Mouse (Mus musculus) neural tube, embryonic 14.5 days (tissue): ENCODE measurements around the gene Dctn5. TPM values are rescaled to one million over a fixed set of nuclear protein-coding genes. Genes with fewer than 3 reads are reported as not detected.

Source experiments
- ATAC-seq: fragments of 200-750 bp; cut with Nextera tagmentation; 2 replicates; pipeline ENCODE4 v1.8.0; 2017; ENCODE audit warnings: low read depth, mild to moderate bottlenecking, moderate TSS enrichment, moderate library complexity
- H3K27ac ChIP-seq: fragments of 300-500 bp; sonication (generic); 2 replicates; pipeline ENCODE4 v1.5.1; 2014; ENCODE audit warnings: low read depth, mild to moderate bottlenecking, control low read depth, low read length, moderate library complexity, mixed read lengths
- H3K27me3 ChIP-seq: fragments of 300-500 bp; sonication (generic); 2 replicates; pipeline ENCODE4 v1.6.1; 2014; ENCODE audit warnings: low read length; ENCODE audit not compliant: control insufficient read depth, insufficient read depth
- H3K36me3 ChIP-seq: fragments of 300-500 bp; sonication (generic); 2 replicates; pipeline ENCODE4 v1.6.1; 2014; ENCODE audit warnings: low read length, mixed read lengths; ENCODE audit not compliant: control insufficient read depth, insufficient read depth
- H3K4me1 ChIP-seq: fragments of 300-500 bp; sonication (generic); 2 replicates; pipeline ENCODE4 v1.6.1; 2014; ENCODE audit warnings: low read length; ENCODE audit not compliant: control insufficient read depth, insufficient read depth
- H3K4me2 ChIP-seq: fragments of 300-500 bp; sonication (generic); 2 replicates; pipeline ENCODE4 v1.6.1; 2014; ENCODE audit warnings: mild to moderate bottlenecking, low read depth, low read length, control low read depth
- H3K4me3 ChIP-seq: fragments of 300-500 bp; sonication (generic); 2 replicates; pipeline ENCODE4 v1.5.1; 2014; ENCODE audit warnings: low read depth, low read length, control low read depth, mixed read lengths
- H3K9ac ChIP-seq: fragments of 300-500 bp; sonication (generic); replicated peaks from 2 replicates; pipeline ENCODE4 v1.6.1; 2014; ENCODE audit warnings: low read depth, mild to moderate bottlenecking, control low read depth, low read length, mixed read lengths
- H3K9me3 ChIP-seq: fragments of 300-500 bp; sonication (generic); 2 replicates; pipeline ENCODE4 v1.6.1; 2016; ENCODE audit warnings: low read length; ENCODE audit not compliant: control insufficient read depth
- WGBS: fragments of 180-500 bp; shearing (Covaris S2); extraction: QIAGEN DNeasy Blood & Tissue Kit; methylation state at CpG from one replicate; pipeline ENCODE4 v1.1.7; 2014; 5-methylcytosine and 5-hydroxymethylcytosine counted together
- polyA plus RNA-seq: library from polyadenylated mRNA; unstranded; fragments of >200 nt; fragmentation: Nextera tagmentation; extraction: Ambion mirVana; gene quantifications from 2 replicates; pipeline ENCODE4 v1.2.1, GENCODE M21; 2014

The Dctn5 gene
- polyA plus RNA-seq, 1 experiment from 2014 or later = 162 TPM

GRCm38 (mm10) chr7:122158488-122158887 is 25.6 kb downstream of the Dctn5 start:
- Histone ChIP-seq H3K36me3 (no peaks in the 10 kb centered on the region), H3K9me3 (no peaks in the 10 kb centered on the region), H3K4me1 (peaks cover 4% of the 10 kb centered on the region), H3K27me3 (no peaks in the 10 kb centered on the region), H3K4me3 (peak overlapping the region; percentile 61), H3K27ac (no peak overlapping the region), H3K4me2 (peak overlapping the region; percentile 78), H3K9ac (peak overlapping the region; percentile 63)
- 6% methylated on average over 13 of the region's 13 CpGs for WGBS
- no peak for ATAC-seq

DNA sequence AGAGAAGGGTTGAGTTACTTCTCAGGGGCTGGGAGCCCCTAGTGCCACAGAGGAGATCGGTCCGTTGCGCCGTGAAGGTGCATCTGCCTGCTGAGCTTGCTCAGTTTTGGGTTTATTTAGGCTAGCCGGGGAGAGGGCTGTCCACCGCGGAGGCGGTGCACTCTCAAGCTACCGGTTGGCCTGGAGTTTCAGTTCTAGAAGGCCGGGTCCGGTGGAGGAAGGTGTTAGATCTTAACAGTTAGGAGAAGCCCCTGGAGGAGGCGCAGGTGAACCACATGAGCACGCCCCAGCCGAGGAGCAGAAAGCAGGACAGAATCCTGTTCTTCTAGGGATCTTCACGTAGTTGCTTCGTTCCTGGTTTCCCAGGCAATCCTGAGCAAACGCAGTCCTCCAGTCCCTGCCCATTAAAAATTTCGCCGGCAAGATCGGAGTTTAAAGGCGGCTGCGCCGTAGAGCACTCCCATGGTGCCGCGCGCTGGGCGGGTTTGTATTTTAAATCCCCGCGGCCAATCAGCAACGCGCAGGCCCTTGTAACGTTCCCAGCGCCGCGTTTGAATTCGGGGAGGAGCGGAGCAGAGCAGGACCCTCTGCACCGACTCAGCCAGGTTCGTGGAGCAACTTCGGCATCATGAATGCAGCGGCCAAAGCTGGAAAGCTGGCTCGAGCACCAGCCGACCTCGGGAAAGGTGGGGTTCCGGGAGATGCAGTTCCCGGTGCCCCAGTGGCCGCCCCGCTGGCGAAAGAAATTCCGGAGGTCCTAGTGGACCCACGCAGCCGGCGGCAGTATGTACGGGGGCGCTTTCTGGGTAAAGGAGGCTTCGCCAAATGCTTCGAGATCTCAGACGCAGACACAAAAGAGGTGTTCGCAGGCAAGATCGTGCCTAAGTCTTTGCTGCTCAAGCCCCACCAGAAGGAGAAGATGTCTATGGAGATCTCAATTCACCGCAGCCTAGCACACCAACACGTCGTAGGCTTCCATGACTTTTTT is 26.4 kb downstream of the Dctn5 start, which contains the start of gene Plk1:
Gene Plk1 (plus strand): TSS at position 525 of the 988 bp plus-strand sequence.
- Histone ChIP-seq H3K36me3 (no peaks in the 10 kb centered on the region), H3K9ac (peak within 1 kb of the TSS; percentile 63), H3K9me3 (no peaks in the 10 kb centered on the region), H3K4me3 (peak within 1 kb of the TSS; percentile 61), H3K4me1 (peaks cover 4% of the 10 kb centered on the region), H3K27ac (peak within 1 kb of the TSS; percentile 4; the same call in 1 of the 2 replicates), H3K4me2 (peak within 1 kb of the TSS; percentile 78), H3K27me3 (no peaks in the 10 kb centered on the region)
- peak; percentile 94 for ATAC-seq
- WGBS = under 1% methylated on average over 63 of the region's 63 CpGs

GRCm38 (mm10) chr7:122160037-122160436 is 27.2 kb downstream of the Dctn5 start:
- Histone ChIP-seq H3K9ac (0 out of 2 replicates have a peak overlapping the region, but pooled peaks have one; percentile 42), H3K4me3 (peak overlapping the region; percentile 61), H3K36me3 (no peaks in the 10 kb centered on the region), H3K27me3 (no peaks in the 10 kb centered on the region), H3K4me2 (peak overlapping the region; percentile 78; the same call in 1 of the 2 replicates), H3K9me3 (no peaks in the 10 kb centered on the region), H3K4me1 (peaks cover 4% of the 10 kb centered on the region), H3K27ac (no peak overlapping the region)
- no peak for ATAC-seq
- WGBS = 1% methylated on average over 12 of the region's 12 CpGs

GRCm38 (mm10) chr7:122163766-122164165 is 30.9 kb downstream of the Dctn5 start:
- Histone ChIP-seq H3K27ac (no peak overlapping the region), H3K4me2 (no peak overlapping the region), H3K4me3 (no peak overlapping the region), H3K27me3 (no peaks in the 10 kb centered on the region), H3K9ac (no peak overlapping the region), H3K36me3 (no peaks in the 10 kb centered on the region; the same call in 1 of the 2 replicates), H3K4me1 (0 out of 2 replicates have a peak, but pooled peaks cover 4% of the 10 kb centered on the region), H3K9me3 (no peaks in the 10 kb centered on the region)
- no peak for ATAC-seq
- 93% methylated on average over 8 of the region's 8 CpGs for WGBS

DNA sequence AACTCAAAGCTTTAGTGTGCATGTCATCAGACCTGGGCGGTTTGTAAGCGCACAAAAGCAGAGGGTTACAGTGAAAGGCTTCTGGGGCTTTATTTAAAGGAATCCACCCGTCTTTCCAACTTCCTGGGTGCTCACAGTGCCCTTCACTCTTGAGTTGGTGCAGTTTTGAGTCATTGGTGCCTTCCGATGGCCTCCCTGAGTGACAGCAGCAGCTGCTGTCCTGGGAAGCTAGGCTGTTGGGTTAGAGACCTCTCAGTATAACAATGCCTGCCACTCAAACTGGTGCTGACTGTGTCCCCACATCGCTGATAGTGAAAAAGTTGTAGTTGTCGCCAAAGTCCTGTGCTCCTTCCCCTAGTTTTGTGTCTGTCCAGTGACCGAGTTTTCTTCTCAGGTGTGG is 34.4 kb downstream of the Dctn5 start:
- Histone ChIP-seq H3K27me3 (no peaks in the 10 kb centered on the region), H3K27ac (no peak overlapping the region), H3K4me2 (no peak overlapping the region), H3K9ac (no peak overlapping the region), H3K4me1 (no peaks in the 10 kb centered on the region), H3K4me3 (no peak overlapping the region), H3K36me3 (no peaks in the 10 kb centered on the region; the same call in 1 of the 2 replicates), H3K9me3 (no peaks in the 10 kb centered on the region)
- no peak for ATAC-seq
- 93% methylated on average over 7 of the region's 7 CpGs for WGBS

GRCm38 (mm10) chr7:122170705-122171104 is 37.9 kb downstream of the Dctn5 start:
- no peak overlapping the region for H3K4me3 ChIP-seq
- H3K4me1 ChIP-seq = no peaks in the 10 kb centered on the region
- ATAC-seq = no peak
- H3K36me3 ChIP-seq = no peaks in the 10 kb centered on the region; the same call in 1 of the 2 replicates
- H3K9me3 ChIP-seq = no peaks in the 10 kb centered on the region
- no peaks in the 10 kb centered on the region for H3K27me3 ChIP-seq
- 87% methylated on average over 6 of the region's 6 CpGs for WGBS
- H3K4me2 ChIP-seq = no peak overlapping the region
- H3K9ac ChIP-seq = no peak overlapping the region
- no peak overlapping the region for H3K27ac ChIP-seq

DNA sequence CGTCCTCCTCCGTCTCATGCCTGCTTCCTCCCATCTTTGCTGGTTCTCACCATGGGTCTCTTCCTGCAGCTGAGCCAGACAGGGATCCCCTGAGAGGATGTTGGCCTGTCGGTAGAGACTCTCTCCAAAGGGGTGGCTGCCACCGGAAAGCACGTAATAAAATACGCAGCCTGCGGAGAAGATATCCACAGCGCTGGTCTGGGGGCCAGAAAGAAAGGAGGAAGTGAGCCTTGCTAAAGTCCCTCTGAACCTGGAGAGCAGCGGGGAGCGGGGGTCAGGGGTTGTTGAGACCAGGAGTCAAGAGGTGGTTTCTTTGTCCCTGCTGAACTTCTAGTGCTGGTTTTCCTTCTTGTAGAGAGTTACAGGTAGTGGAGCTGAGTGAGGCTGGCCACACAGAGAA is 38.8 kb downstream of the Dctn5 start:
- no peaks in the 10 kb centered on the region for H3K27me3 ChIP-seq
- no peak for ATAC-seq
- H3K9ac ChIP-seq = no peak overlapping the region
- H3K4me1 ChIP-seq = no peaks in the 10 kb centered on the region
- no peaks in the 10 kb centered on the region for H3K36me3 ChIP-seq
- H3K9me3 ChIP-seq = no peaks in the 10 kb centered on the region
- H3K27ac ChIP-seq = no peak overlapping the region
- 72% methylated on average over 10 of the region's 10 CpGs for WGBS
- no peak overlapping the region for H3K4me3 ChIP-seq
- H3K4me2 ChIP-seq = no peak overlapping the region

DNA sequence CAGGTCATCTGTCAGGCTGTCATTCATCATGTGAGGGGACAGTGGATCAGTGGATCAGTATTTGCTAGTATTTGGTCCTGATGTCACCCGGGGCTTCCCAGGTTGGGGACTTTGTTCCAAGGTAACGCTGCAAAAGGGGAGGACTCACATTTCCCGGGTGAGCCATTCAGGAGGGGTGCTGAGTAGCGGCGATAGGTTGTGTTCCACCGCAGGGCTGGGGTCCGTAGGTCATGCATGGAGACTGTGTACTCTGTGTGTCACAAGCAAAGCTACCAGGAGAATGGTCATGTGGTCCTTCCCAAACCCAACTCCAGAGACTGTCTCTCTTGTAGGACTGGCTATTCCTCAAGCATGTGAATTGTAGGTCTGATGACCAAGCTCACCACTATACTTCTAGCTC is 47.9 kb downstream of the Dctn5 start:
- Histone ChIP-seq H3K4me3 (no peak overlapping the region), H3K27me3 (no peaks in the 10 kb centered on the region), H3K36me3 (no peaks in the 10 kb centered on the region), H3K4me2 (no peak overlapping the region), H3K4me1 (no peaks in the 10 kb centered on the region), H3K9me3 (no peaks in the 10 kb centered on the region), H3K9ac (no peak overlapping the region), H3K27ac (no peak overlapping the region)
- ATAC-seq = no peak
- WGBS = 95% methylated on average over 7 of the region's 7 CpGs

DNA sequence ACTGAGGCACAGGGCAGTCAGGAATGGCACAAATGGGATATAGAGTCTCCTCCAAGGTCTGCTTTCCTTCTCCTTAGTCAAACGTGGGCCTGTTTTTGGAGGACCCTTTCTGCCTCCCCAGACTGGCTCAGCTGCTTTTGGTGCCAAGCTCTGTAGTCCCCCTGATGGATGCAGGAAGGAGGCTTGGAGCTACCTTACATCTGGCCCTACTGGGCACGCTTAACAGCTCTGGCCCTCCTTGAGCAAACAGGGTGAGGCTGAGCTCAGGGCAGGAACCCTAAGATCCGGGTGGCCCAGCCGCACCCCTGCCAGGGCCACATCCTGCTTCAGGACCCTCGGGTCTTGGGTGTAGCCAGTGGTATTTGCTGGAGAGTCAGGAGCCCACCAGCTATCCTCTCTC is 51.7 kb downstream of the Dctn5 start:
- no peaks in the 10 kb centered on the region for H3K9me3 ChIP-seq
- ATAC-seq = no peak
- 74% methylated on average over 5 of the region's 5 CpGs for WGBS
- no peak overlapping the region for H3K4me3 ChIP-seq
- no peaks in the 10 kb centered on the region for H3K4me1 ChIP-seq
- no peaks in the 10 kb centered on the region for H3K36me3 ChIP-seq
- no peak overlapping the region for H3K4me2 ChIP-seq
- no peak overlapping the region for H3K9ac ChIP-seq
- H3K27ac ChIP-seq = no peak overlapping the region
- no peaks in the 10 kb centered on the region for H3K27me3 ChIP-seq
